Mouse (Mus musculus) cerebral cortex, adult 2 months (tissue): ENCODE results near the gene Ets2.

ENCODE experiments used
- WGBS: fragments of 180-500 bp; shearing (Covaris S2); methylation state at CpG from one replicate; pipeline ENCODE4 v1.1.7; 2018; 5-methylcytosine and 5-hydroxymethylcytosine counted together

The Ets2 gene

GRCm38 (mm10) chr16:95699721-95700120 is 2.2 kb upstream of the Ets2 start:
- WGBS = 79% methylated on average over 3 of the region's 3 CpGs

- 78% methylated on average over 7 of the region's 7 CpGs for WGBS
Measured at GRCm38 (mm10) chr16:95700224-95700623, 1.7 kb upstream of the Ets2 start.

GRCm38 (mm10) chr16:95702562-95703545 is 979 bp downstream of the Ets2 start:
- 2% methylated on average over 62 of the region's 62 CpGs for WGBS

GRCm38 (mm10) chr16:95703958-95704357 is 2.1 kb downstream of the Ets2 start:
- WGBS = 34% methylated on average over 8 of the region's 8 CpGs

DNA sequence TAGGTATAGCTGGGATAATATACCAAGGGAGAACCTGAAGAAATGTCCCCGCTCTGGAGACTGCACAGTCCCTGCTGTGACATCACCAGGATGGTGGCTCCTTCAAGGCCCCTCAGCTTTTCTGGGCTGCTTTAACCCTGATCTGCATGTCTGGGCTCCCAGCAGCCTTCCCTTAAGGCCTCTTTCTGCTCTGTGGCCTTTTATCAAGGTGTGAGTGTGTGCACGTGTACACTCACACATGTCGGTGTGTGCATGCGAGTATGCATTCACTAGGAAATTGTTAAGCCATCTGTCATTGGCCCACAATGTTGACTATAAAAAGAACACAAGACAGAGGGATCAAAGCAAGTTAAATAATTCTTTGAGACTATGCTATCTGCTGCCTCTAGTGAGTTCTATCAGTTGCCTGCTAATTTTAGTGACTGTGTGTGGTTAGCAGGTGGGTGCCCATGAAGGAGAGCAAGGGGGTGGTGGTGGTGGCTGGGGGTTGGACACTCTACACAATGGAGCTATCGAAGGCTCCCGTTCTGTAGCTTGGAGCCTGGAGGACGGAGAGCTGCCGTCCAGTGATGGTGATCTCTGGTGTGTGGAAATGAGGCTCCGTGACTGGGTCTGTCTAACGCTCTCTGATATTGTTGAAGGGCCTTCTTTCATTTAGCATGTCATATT is 2.9 kb downstream of the Ets2 start:
- 63% methylated on average over 10 of the region's 10 CpGs for WGBS

- 88% methylated on average over 6 of the region's 6 CpGs for WGBS
Measured at GRCm38 (mm10) chr16:95705771-95706170, 3.9 kb downstream of the Ets2 start.

GRCm38 (mm10) chr16:95708211-95709004 is 6.5 kb downstream of the Ets2 start:
- WGBS = 66% methylated on average over 21 of the region's 21 CpGs

DNA sequence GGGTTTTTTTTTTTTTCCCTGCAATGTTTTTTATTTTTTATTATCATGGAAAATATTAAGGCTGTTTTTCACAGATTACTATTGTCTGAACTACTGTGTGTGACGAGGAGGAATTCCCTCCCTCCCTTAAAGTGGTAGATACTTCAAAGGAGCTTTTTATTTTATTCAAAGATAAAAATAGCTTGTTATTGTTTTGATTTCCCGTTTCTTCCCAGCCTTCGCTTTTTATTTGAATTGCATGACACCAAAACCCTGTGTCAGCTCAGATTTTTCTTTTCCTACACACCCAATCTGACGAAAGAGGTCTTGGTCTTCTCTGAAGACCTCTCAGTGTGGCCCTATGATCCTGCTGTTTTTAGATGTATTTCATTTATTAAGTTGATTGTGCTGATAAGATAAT is 7.3 kb downstream of the Ets2 start:
- WGBS = 70% methylated on average over 4 of the region's 4 CpGs

GRCm38 (mm10) chr16:95710129-95710528 is 8.3 kb downstream of the Ets2 start:
- 95% methylated on average over 6 of the region's 6 CpGs for WGBS

- 84% methylated on average over 10 of the region's 10 CpGs for WGBS
Measured at GRCm38 (mm10) chr16:95712121-95712520, 10.2 kb downstream of the Ets2 start.

DNA sequence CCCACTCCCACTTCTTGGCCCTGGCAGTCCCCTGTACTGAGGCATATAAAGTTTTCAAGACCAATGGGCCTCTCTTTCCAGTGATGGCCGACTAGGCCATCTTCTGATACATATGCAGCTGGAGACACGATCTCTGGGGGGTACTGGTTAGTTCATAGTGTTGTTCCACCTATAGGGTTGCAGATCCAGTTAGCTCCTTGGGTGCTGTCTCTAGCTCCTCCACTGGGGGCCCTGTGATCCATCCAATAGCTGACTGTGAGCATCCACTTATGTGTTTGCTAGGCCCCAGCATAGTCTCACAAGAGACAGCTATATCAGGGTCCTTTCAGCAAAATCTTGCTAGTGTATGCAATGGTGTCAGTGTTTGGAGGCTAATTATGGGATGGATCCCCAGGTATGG is 11.2 kb downstream of the Ets2 start:
- 83% methylated on average over 2 of the region's 2 CpGs for WGBS

- WGBS = 76% methylated on average over 11 of the region's 11 CpGs
Measured at GRCm38 (mm10) chr16:95715026-95715425, 13.2 kb downstream of the Ets2 start.

DNA sequence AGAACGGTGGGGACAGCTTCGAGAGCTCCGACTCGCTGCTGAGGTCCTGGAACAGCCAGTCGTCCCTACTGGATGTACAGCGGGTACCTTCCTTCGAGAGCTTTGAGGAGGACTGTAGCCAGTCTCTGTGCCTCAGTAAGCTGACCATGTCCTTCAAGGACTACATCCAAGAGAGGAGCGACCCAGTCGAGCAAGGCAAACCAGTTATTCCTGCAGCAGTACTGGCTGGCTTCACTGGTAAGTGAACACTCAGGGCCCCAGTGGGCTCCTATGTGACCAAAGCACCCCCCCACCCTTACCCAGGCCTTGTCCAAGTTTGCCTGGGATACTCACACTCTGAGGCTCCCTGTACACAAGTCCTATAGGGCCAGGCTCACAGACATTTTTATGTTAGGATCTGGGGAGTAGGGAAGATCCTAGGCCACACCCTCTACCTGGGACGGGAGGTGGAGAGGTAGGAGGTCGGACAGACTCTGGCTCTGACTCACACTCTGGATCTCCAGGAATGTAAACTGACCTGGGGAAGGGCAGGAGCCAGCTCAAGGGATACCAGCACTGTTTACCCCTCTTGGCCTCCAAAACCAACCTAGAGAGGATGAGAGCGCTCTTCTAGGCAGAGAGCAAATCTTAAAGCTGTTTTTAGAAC is 14.3 kb downstream of the Ets2 start:
- 90% methylated on average over 12 of the region's 12 CpGs for WGBS

GRCm38 (mm10) chr16:95717631-95718030 is 15.8 kb downstream of the Ets2 start:
- over 99% methylated on average over 6 of the region's 6 CpGs for WGBS

GRCm38 (mm10) chr16:95718119-95718518 is 16.2 kb downstream of the Ets2 start:
- WGBS = 76% methylated on average over 4 of the region's 4 CpGs

DNA sequence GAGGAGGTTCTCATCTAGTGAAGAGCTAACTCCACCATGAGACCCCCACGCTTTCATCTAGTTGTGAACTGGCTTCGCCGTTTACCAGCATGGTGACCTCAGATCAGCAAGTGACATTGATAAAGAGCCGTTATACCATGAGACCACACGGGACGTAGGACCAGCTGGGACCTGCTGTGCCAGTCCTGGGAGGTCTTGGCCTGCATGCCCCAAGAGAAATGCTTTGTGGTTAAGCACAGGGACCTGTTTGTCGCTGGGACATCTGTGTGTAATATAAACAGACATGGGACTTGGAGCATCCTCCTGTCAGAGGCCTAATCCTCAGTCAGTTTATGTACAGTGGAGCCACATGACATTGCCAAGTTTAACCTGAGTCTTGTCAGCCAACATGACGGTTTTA is 18.7 kb downstream of the Ets2 start:
- WGBS = 92% methylated on average over 8 of the region's 8 CpGs

- WGBS = 88% methylated on average over 2 of the region's 2 CpGs
Measured at GRCm38 (mm10) chr16:95724251-95724650, 22.4 kb downstream of the Ets2 start.

- WGBS = 87% methylated on average over 5 of the region's 5 CpGs
Measured at GRCm38 (mm10) chr16:95724776-95725175, 22.9 kb downstream of the Ets2 start.

- 97% methylated on average over 4 of the region's 4 CpGs for WGBS
Measured at GRCm38 (mm10) chr16:95726802-95727201, 24.9 kb downstream of the Ets2 start.

GRCm38 (mm10) chr16:95728453-95729435 is 26.9 kb downstream of the Ets2 start:
- WGBS = 71% methylated on average over 10 of the region's 10 CpGs
